Mouse (Mus musculus) myocyte (in vitro differentiated cells): ENCODE measurements at regions not wholly inside any gene's neighbourhood (a gene's known extent, or its start where the extent isn't known, plus 50 kb on each side); places are given as distances from the start of the nearest gene placed in this dataset.

Experiments used
- H3K27me3 ChIP-seq: one replicate; pipeline ENCODE4 v1.6.1; 2011; ENCODE audit not compliant: control insufficient read depth, insufficient read depth, insufficient read length
- H3K36me3 ChIP-seq: one replicate; pipeline ENCODE4 v1.6.1; 2011; ENCODE audit not compliant: control insufficient read depth, insufficient read depth
- H3K4me2 ChIP-seq: one replicate; pipeline ENCODE4 v1.6.1; 2011; ENCODE audit warnings: low read depth, control low read depth
- H3K4me3 ChIP-seq: one replicate; pipeline ENCODE4 v1.5.1; 2011; ENCODE audit warnings: mild to moderate bottlenecking, control low read depth, moderate library complexity
- H3K79me2 ChIP-seq: one replicate; pipeline ENCODE4 v1.6.1; 2011; ENCODE audit not compliant: control insufficient read depth, insufficient read depth
- H3ac ChIP-seq: one replicate; pipeline ENCODE4 v1.6.1; 2011; ENCODE audit not compliant: control insufficient read depth, insufficient read length
- CEBPB ChIP-seq: IDR thresholded peaks from 2 replicates; pipeline ENCODE4 v1.6.1; 2011; ENCODE audit warnings: mild to moderate bottlenecking, moderate library complexity; ENCODE audit not compliant: poor library complexity, insufficient read depth, severe bottlenecking
- E2F4 ChIP-seq: IDR thresholded peaks from one replicate; pipeline ENCODE4 v1.6.1; 2011; ENCODE audit warnings: mild to moderate bottlenecking, control low read depth, moderate library complexity; ENCODE audit not compliant: insufficient read depth
- MAX ChIP-seq: IDR thresholded peaks from one replicate; pipeline ENCODE4 v1.6.1; 2011; ENCODE audit warnings: low read depth, mild to moderate bottlenecking, control low read depth
- MYOD1 ChIP-seq, 3 experiments: IDR thresholded peaks; one replicate each; pipeline ENCODE4 v1.6.1; 2011; ENCODE audit warnings: control low read depth in 2 of 3, low read depth in 2 of 3, mild to moderate bottlenecking in 2 of 3, moderate library complexity in 1 of 3; ENCODE audit not compliant: insufficient read length in 2 of 3, control insufficient read depth in 1 of 3
- MYOG ChIP-seq, 3 experiments: IDR thresholded peaks; one replicate each; pipeline ENCODE4 v1.6.1; 2011; ENCODE audit warnings: control low read depth in 2 of 3, low read depth in 2 of 3, mild to moderate bottlenecking in 2 of 3; ENCODE audit not compliant: insufficient read length in 2 of 3, control insufficient read depth in 1 of 3, insufficient read depth in 1 of 3
- POLR2A ChIP-seq: IDR thresholded peaks from one replicate; pipeline ENCODE4 v1.6.1; 2011; ENCODE audit warnings: low read depth, mild to moderate bottlenecking, control low read depth, moderate library complexity; ENCODE audit not compliant: insufficient read length
- POLR2AphosphoS2 ChIP-seq: IDR thresholded peaks from one replicate; pipeline ENCODE4 v1.6.1; 2011; ENCODE audit warnings: low read depth, control low read depth; ENCODE audit not compliant: insufficient read length
- REST ChIP-seq: IDR thresholded peaks from one replicate; pipeline ENCODE4 v1.6.1; 2011; ENCODE audit warnings: mild to moderate bottlenecking, control low read depth, moderate library complexity; ENCODE audit not compliant: insufficient read depth, insufficient read length
- SRF ChIP-seq: IDR thresholded peaks from one replicate; pipeline ENCODE4 v1.6.1; 2011; ENCODE audit warnings: low read depth; ENCODE audit not compliant: control insufficient read depth, insufficient read length
- TCF12 ChIP-seq: IDR thresholded peaks from one replicate; pipeline ENCODE4 v1.6.1; 2011; ENCODE audit warnings: mild to moderate bottlenecking, control low read depth; ENCODE audit not compliant: poor library complexity, insufficient read depth, severe bottlenecking
- TCF3 ChIP-seq: IDR thresholded peaks from one replicate; pipeline ENCODE4 v1.6.1; 2011; ENCODE audit warnings: low read depth, control low read depth; ENCODE audit not compliant: insufficient read length
- USF1 ChIP-seq: IDR thresholded peaks from one replicate; pipeline ENCODE4 v1.6.1; 2011; ENCODE audit warnings: low read depth, mild to moderate bottlenecking, control low read depth, moderate library complexity

DNA sequence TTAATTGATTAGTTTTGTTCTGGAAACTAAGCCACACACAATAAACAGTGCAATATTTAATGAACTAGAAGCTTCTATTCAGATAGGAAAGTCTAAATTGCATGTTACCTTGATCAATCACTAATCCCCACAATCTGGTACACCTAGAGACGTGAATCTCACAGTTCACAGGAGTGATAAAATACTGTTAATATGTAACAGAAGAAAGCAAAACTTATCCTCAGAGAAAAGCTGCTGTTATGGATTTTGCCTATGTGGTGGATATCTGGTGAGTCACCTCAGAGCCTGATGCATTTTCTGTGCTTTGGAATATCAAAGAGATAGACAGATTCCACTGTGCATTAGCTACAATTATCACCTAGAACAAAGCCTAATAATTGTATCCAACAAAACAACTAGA is 861.5 kb upstream of the Cited2 start:
- Histone ChIP-seq H3K4me2 (no peak overlapping the region), H3K36me3 (no peaks in the 10 kb centered on the region), H3ac (no peak overlapping the region), H3K79me2 (no peaks in the 10 kb centered on the region), H3K4me3 (no peak overlapping the region), H3K27me3 (no peaks in the 10 kb centered on the region)
- TF ChIP-seq POLR2A: no peak
- no peak for TF ChIP-seq MAX
- TF ChIP-seq E2F4: no peak
- no peak for TF ChIP-seq USF1
- TF ChIP-seq MYOG (IDR thresholded peaks at IDR 0.05; ENCODE audit: control insufficient read depth in 1 of 3, insufficient read depth in 1 of 3, insufficient read length in 2 of 3, low read depth in 2 of 3): no peak
- no peak for TF ChIP-seq MYOD1 (IDR thresholded peaks at IDR 0.05; ENCODE audit: control insufficient read depth in 1 of 3, insufficient read length in 2 of 3, low read depth in 2 of 3)
- no peak for TF ChIP-seq SRF
- no peak for TF ChIP-seq CEBPB
- TF ChIP-seq REST: no peak
- TF ChIP-seq POLR2AphosphoS2: no peak

DNA sequence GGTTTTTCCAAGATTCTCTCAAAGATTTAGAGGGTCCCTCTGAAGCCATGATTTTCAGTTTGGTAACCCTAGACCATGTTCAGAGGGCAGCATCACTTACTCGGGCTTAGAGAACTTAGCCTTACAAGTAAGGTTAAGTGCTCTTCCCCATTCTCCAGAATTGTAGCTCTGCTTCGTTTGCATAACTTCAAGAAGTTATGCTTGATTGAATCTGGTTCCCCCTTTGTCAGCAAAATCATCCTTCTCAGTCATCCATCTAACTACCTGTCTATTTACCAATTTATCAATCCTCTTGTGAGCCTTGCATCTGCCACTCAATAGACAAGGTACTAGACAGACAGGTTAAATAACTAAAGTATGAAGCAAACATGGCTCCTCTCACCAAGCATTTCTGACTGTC is 856.1 kb upstream of the Cited2 start:
- no peak overlapping the region for H3ac ChIP-seq
- no peak overlapping the region for H3K4me3 ChIP-seq
- TF ChIP-seq E2F4 (no peak), SRF (no peak), TCF12 (no peak), REST (no peak), MAX (no peak), POLR2A (no peak)

DNA sequence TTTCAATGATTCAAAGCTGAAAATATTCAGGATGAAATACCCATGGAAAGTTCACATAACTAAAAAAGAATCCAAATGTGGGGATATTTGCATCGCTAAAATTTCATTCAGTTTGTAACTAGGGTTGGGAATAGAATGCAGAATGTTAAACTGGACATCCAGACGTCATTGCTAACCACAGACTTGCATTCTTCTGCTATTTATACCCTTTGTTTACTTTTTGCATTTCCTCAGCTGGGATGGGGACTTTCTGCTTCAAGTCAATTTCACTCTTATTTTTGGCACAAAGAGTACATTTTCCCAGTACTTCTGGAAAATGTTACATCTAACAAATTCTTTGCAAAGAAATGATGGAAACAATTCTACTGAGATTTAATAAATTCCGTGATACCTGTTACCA is 848.9 kb upstream of the Cited2 start:
- H3K4me2 ChIP-seq: peak overlapping the region; percentile 7
- no peaks in the 10 kb centered on the region for H3K27me3 ChIP-seq
- no peak for TF ChIP-seq SRF
- no peak for TF ChIP-seq REST
- no peak for TF ChIP-seq MAX
- no peak for TF ChIP-seq MYOG (IDR thresholded peaks at IDR 0.05; ENCODE audit: control insufficient read depth in 1 of 3, insufficient read depth in 1 of 3, insufficient read length in 2 of 3, low read depth in 2 of 3)
- no peak overlapping the region for H3K4me3 ChIP-seq
- no peaks in the 10 kb centered on the region for H3K36me3 ChIP-seq
- H3ac ChIP-seq: no peak overlapping the region
- no peaks in the 10 kb centered on the region for H3K79me2 ChIP-seq

More for the DNA sequence above, 856.1 kb upstream of the Cited2 start:
- Histone ChIP-seq H3K36me3 (no peaks in the 10 kb centered on the region), H3K27me3 (no peaks in the 10 kb centered on the region), H3K4me2 (no peak overlapping the region), H3K79me2 (no peaks in the 10 kb centered on the region)

DNA sequence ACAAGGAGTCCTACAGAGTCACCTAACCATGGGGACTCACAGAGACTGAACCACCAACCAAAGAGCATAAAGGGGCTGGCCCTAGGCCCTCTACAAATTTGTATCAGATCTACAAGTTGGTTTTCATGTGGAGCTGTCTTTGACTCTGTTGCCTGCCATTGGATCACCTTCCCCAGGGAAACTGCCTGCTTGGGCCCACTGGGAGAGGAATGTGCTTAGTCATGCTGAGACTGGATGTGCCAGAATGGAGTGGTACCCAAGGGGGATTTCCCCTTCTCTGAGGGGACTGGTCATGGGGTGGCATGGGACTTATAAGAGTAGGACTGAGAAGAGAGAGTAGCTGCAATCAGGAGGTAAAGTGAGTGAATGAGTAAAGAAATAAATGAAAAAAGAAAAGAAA is 844.8 kb upstream of the Cited2 start:
- Histone ChIP-seq H3K36me3 (no peaks in the 10 kb centered on the region), H3K79me2 (no peaks in the 10 kb centered on the region), H3K27me3 (no peaks in the 10 kb centered on the region), H3K4me2 (no peak overlapping the region), H3K4me3 (no peak overlapping the region), H3ac (no peak overlapping the region)
- TF ChIP-seq MAX (no peak), CEBPB (peak; percentile 63)

DNA sequence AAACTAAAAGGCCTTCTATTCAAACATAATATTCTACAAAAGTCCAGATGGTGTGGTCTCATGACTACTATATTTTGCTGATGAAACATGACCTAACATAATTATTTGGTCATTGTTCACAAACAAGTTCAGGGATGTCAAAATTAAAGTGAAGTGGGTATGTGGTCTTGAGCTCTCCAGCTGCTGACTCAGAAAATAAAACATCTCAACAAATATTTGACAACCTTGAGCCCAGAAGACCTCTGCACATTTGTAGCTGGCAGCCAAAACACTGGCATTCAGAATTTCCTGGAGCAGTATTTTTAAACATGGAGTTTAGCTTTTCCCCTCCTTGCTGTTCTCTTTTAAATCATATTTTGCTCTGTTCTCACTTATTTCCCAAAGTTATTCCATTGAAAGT is 829.7 kb upstream of the Cited2 start:
- TF ChIP-seq E2F4: no peak
- no peak for TF ChIP-seq MYOD1 (IDR thresholded peaks at IDR 0.05; ENCODE audit: control insufficient read depth in 1 of 3, insufficient read length in 2 of 3, low read depth in 2 of 3)
- TF ChIP-seq CEBPB: no peak
- no peak for TF ChIP-seq MYOG (IDR thresholded peaks at IDR 0.05; ENCODE audit: control insufficient read depth in 1 of 3, insufficient read depth in 1 of 3, insufficient read length in 2 of 3, low read depth in 2 of 3)
- no peak for TF ChIP-seq TCF3
- TF ChIP-seq MAX: no peak
- TF ChIP-seq POLR2A: no peak
- no peak for TF ChIP-seq SRF
- TF ChIP-seq POLR2AphosphoS2: no peak
- no peak for TF ChIP-seq USF1
- TF ChIP-seq REST: no peak
- TF ChIP-seq TCF12: no peak
- H3K4me2 ChIP-seq: no peak overlapping the region
- H3K27me3 ChIP-seq: no peaks in the 10 kb centered on the region
- no peak overlapping the region for H3ac ChIP-seq
- H3K79me2 ChIP-seq: no peaks in the 10 kb centered on the region
- no peaks in the 10 kb centered on the region for H3K36me3 ChIP-seq
- H3K4me3 ChIP-seq: no peak overlapping the region

DNA sequence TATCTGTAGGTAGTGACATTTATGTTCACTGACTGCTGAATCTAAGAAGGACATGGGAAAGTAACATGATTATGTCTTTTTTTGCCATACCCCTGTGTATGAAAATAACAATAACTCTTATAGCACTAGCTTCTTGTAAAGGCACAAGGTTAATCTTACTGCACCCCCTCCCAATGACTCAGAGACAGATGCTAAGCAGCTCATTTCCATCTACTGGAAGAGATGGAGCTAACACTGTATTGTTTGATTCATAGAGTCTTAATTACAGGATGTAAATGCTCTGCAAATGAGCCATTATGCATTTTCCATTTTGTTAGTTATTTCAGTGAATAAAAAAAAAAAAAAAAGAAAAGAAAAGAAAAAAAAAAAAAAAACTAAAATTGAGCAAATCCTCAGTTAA is 827.7 kb upstream of the Cited2 start:
- Histone ChIP-seq H3K4me3 (no peak overlapping the region), H3K4me2 (no peak overlapping the region), H3K79me2 (no peaks in the 10 kb centered on the region), H3ac (no peak overlapping the region), H3K36me3 (no peaks in the 10 kb centered on the region), H3K27me3 (no peaks in the 10 kb centered on the region)
- TF ChIP-seq MAX: no peak
- no peak for TF ChIP-seq MYOD1 (IDR thresholded peaks at IDR 0.05; ENCODE audit: control insufficient read depth in 1 of 3, insufficient read length in 2 of 3, low read depth in 2 of 3)
- TF ChIP-seq MYOG (IDR thresholded peaks at IDR 0.05; ENCODE audit: control insufficient read depth in 1 of 3, insufficient read depth in 1 of 3, insufficient read length in 2 of 3, low read depth in 2 of 3): no peak
- no peak for TF ChIP-seq POLR2AphosphoS2
